Mouse (Mus musculus): ENCODE measurements around the gene Ciart.

- TF ChIP-seq CTCF (IDR thresholded peaks at IDR 0.05; ENCODE audit: low read depth, low read length): no peak
- TF ChIP-seq POLR2A (IDR thresholded peaks at IDR 0.05; ENCODE audit: extremely low read depth, insufficient read depth, low read length): no peak
These were observed 34.7 kb upstream of the Ciart start for GRCm38 (mm10) chr3:95916760-95917159.

Measured in liver, adult 2 months (tissue).